Mouse (Mus musculus): ENCODE data around the gene Ttll1.

Ttll1 gene

GRCm38 (mm10) chr15:83453879-83454278, 56.8 kb downstream of the Ttll1 start:
- no peak for DNase-seq

GRCm38 (mm10) chr15:83452219-83452760, 58.4 kb downstream of the Ttll1 start:
- no peak for DNase-seq

- no peak for DNase-seq
These were observed 59.0 kb downstream of the Ttll1 start for GRCm38 (mm10) chr15:83451621-83452210.

DNA sequence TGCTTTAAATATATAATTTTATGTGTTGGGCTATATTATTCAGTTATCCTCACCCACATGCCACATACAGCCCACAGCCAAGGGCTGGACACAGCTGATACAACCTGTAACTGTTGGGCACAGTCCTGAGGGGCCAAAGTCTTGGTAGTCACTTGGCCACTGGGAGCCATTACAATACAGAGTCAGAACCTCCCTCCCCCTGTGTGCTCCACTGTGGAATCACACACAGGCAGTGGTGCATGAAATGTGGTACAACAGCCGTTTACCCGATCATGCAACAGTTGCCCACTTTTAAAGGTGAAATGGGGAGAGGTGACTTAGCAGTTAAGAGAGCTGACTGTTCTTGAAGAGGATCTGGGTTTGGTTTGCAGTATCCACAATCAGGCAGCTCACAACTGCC, 60.7 kb downstream of the Ttll1 start:
- DNase-seq = no peak

- DNase-seq = no peak
These were observed 62.0 kb downstream of the Ttll1 start for GRCm38 (mm10) chr15:83448646-83449045.

DNA sequence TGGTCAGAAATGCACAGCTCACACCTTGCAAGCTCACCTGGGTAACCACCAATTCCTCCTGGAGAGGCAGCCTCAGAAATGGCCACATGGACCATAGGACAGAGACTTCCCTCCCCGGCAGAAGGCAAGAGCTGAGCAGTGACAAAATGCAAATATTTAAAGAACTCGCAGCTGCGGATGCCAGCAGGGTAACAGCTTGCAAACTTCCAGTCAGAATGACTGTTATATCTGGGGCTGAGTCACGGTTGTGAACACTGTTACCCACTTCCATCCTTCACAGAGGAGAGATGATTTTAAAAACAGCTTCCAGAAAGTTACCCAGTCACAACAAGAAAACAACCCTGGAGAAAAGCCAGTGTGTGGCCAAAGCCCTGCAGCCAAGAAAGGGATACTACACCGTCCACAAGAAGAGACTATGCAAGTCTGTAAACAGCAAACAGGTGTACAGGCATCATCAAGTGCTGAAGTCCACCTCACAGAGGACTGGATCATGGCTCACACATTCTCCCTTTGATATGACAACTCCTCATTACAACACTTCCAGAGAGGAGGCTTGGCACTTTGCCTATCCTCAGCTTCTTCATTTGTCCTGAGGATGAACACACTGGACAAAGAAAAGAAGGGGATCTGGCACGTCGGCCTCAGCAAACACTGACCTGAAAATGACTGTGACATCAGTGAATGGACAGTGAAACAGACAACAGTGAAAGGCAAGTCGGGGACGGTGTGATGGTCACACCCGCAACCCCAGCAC, 62.7 kb downstream of the Ttll1 start:
- no peak for DNase-seq

DNA sequence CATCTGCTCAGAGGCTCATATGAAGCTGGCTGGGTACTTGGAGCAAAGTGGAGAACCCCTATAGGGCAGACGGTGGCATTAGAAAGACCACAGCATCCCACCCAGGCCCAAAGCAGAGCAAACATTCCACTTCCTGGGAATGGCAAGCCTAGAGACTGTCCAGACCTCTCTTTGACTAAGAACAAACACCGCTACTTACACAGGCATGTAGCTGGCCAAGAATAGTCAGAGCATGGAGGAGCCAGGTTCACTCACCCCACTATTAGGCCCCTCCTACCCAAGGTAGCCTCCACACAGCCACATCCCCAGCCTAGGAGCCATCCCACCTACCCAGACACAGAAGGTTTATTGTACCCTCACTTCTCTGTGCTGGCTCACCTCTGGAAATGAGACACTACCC, 64.8 kb downstream of the Ttll1 start:
- no peak for DNase-seq

- no peak for DNase-seq
These were observed 65.3 kb downstream of the Ttll1 start for GRCm38 (mm10) chr15:83445383-83445782.

GRCm38 (mm10) chr15:83444425-83444824, 66.3 kb downstream of the Ttll1 start:
- DNase-seq = no peak

- DNase-seq = no peak
These were observed 68.1 kb downstream of the Ttll1 start for GRCm38 (mm10) chr15:83442495-83443037.

- DNase-seq = no peak
These were observed 70.0 kb downstream of the Ttll1 start for GRCm38 (mm10) chr15:83440726-83441125.

GRCm38 (mm10) chr15:83436541-83436940, 74.2 kb downstream of the Ttll1 start:
- DNase-seq = no peak

DNA sequence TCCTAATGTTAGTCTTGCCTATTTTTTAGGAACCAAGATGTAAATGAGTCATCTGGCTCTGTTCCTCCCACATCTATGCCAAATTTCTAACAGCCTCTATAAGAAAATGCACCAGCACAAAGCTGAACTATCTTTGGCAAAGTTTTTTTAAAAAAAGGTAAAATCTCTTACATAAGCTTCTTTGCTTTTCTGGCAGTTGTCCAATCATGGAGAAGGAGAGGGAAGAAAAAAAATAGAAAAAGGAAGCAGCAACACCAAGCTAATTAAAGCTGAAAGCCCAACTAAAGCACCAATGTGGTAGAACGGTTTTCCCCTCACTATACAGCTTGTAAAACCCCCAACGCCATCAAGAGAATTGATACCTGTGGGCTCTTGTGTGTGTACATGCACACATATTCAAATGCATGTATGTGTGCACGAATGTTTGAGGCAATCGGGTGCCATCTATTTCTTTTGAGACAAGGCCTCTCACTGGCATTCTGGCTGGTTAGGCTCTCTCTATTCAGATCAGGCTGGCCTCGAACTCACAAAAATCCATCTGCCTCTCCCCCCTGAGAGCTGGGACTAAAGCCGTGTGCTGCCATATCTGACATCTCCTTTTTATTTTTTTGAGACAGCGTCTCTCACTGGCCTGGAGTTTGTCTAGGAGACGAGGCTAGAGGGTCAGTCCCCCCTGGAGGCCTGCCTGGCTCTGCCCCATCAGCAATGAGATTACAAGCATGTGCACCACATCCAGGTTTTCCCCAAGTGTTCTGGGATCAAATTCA, 75.2 kb downstream of the Ttll1 start:
- no peak for DNase-seq

DNA sequence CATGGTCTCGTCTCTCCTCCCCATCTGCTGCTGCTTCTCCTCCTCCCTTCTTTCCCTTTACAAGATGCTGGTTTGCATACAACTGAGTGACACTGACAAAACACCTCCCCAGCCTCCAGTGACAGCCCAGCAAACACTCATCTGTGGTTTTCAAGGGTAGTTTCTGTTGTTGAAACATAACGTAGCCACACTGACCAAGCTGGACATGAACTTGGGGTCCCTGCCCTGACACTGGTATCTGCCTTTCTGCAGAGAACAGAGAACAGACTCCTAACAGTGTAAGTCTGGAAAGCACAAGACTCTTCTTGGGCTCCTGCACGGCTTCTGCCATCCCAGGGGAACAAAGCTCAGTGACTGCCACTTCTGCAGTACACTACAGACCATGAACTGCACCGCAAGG, 76.0 kb downstream of the Ttll1 start:
- no peak for DNase-seq

Data from thymus, postnatal 25 days (tissue).